In the genomic region with DNA sequence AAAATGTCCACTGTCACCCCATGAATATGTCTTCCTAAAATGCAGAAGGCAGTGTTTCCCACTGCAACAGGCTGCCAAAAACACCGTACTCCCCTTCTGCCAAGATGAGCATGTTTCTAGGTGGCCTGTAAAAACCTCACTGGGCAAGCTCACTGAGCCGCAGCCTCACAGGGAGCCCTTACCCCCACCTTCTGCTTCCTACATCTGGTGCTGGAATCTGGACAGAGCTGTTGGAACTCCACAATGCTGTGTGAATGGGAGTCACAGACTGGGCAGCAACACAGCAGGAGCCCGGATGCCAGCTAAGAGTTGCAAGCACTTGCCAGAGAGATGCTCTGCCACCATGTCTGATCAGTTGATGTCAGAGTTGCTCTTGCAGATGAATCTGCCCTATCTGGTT, we compare ENCODE assay signal across 15 mouse cellular contexts.
"Had no signal": no experiment of that assay in that cellular context is flagged by ENCODE, and none has a peak within 500 bp of the region (broad histone marks: within the 10 kb centered on the region; RNA-seq: fewer than 3 reads in every experiment).

No protein-coding gene starts in this region.

- H3K9me3 ChIP-seq: limb, embryonic 15.5 days; midbrain, embryonic 10.5 days; midbrain, embryonic 15.5 days; neural tube, embryonic 13.5 days; stomach, embryonic 15.5 days had no signal

- H3K4me1 ChIP-seq: limb, embryonic 15.5 days; liver, embryonic 12.5 days; midbrain, embryonic 15.5 days; neural tube, embryonic 13.5 days; stomach, embryonic 15.5 days had no signal

- ATAC-seq: liver, embryonic 12.5 days; midbrain, embryonic 15.5 days had no signal

- H3K9ac ChIP-seq: limb, embryonic 15.5 days; liver, embryonic 12.5 days; lung, embryonic 14.5 days; midbrain, embryonic 15.5 days; neural tube, embryonic 13.5 days; stomach, embryonic 15.5 days had no signal

- H3K27ac ChIP-seq: kidney, postnatal 0 days; limb, embryonic 15.5 days; liver, embryonic 12.5 days; midbrain, embryonic 10.5 days; midbrain, embryonic 15.5 days; neural tube, embryonic 13.5 days; stomach, embryonic 15.5 days had no signal

- DNase-seq: layer of hippocampus, adult 9-11 months; lung, embryonic 14.5 days; lung, postnatal 10 days; lung, postnatal 4 days; retina, postnatal 1 day; right cerebral cortex, postnatal 14 days; thymus, adult 2 months; thymus, postnatal 25 days had no signal

- H3K27me3 ChIP-seq: limb, embryonic 15.5 days; liver, embryonic 12.5 days; midbrain, embryonic 15.5 days; neural tube, embryonic 13.5 days; stomach, embryonic 15.5 days had no signal

- H3K4me2 ChIP-seq: limb, embryonic 15.5 days; liver, embryonic 12.5 days; lung, embryonic 14.5 days; midbrain, embryonic 15.5 days; neural tube, embryonic 13.5 days; stomach, embryonic 15.5 days had no signal

- H3K36me3 ChIP-seq: limb, embryonic 15.5 days; liver, embryonic 12.5 days; midbrain, embryonic 10.5 days; midbrain, embryonic 15.5 days; neural tube, embryonic 13.5 days; stomach, embryonic 15.5 days had no signal

- H3K4me3 ChIP-seq: limb, embryonic 15.5 days; liver, embryonic 12.5 days; midbrain, embryonic 10.5 days; midbrain, embryonic 15.5 days; neural tube, embryonic 13.5 days; stomach, embryonic 15.5 days had no signal
